Mouse (Mus musculus) forebrain, postnatal 0 days (tissue): ENCODE measurements around the gene Gm21818. TPM values are rescaled to one million over a fixed set of nuclear protein-coding genes. Genes with fewer than 3 reads are reported as not detected.

Experiments used
- polyA plus RNA-seq: library from polyadenylated mRNA; unstranded; fragments of >200 nt; fragmentation: Nextera tagmentation; extraction: Ambion mirVana; gene quantifications from 2 replicates; pipeline ENCODE4 v1.2.1, GENCODE M21; 2015
- total RNA-seq: library from RNA; depleted of rRNA; stranded (reverse); fragments of >200 nt; gene quantifications from 2 replicates; pipeline ENCODE4 v1.2.3, GENCODE M21; 2014; rRNA removed

Gm21818 gene
- total and polyA plus RNA-seq, 2 experiments from 2014 or later: not detected

Other genes starting within 250 kb of the Gm21818 start
- gene Gm21761, start 243.2 kb upstream of the Gm21818 start, total RNA-seq: not detected in 2 replicates
- gene Gm21761, start 243.2 kb upstream of the Gm21818 start, polyA plus RNA-seq: not detected in 2 replicates
- not detected in 2 replicates for gene B020031M17Rik, start 221.6 kb upstream of the Gm21818 start, total RNA-seq
- not detected in 2 replicates for gene B020031M17Rik, start 221.6 kb upstream of the Gm21818 start, polyA plus RNA-seq
- not detected in 2 replicates for gene Gm36079, start 145.4 kb upstream of the Gm21818 start, total RNA-seq
- gene Gm36079, start 145.4 kb upstream of the Gm21818 start, polyA plus RNA-seq: not detected in 2 replicates
- gene Gm21188, start 120.2 kb upstream of the Gm21818 start, total RNA-seq: 0.15 TPM in 1 of 2 replicates, not detected in the other
- not detected in 2 replicates for gene Gm21188, start 120.2 kb upstream of the Gm21818 start, polyA plus RNA-seq
- gene Gm20767, start 32.2 kb upstream of the Gm21818 start, total RNA-seq: not detected in 2 replicates
- gene Gm20767, start 32.2 kb upstream of the Gm21818 start, polyA plus RNA-seq: not detected in 2 replicates
- not detected in 2 replicates for gene Gm21762, start 43.5 kb downstream of the Gm21818 start, total RNA-seq
- not detected in 2 replicates for gene Gm21762, start 43.5 kb downstream of the Gm21818 start, polyA plus RNA-seq
- gene Gm21731, start 66.7 kb downstream of the Gm21818 start, total RNA-seq: not detected in 2 replicates
- gene Gm21731, start 66.7 kb downstream of the Gm21818 start, polyA plus RNA-seq: not detected in 2 replicates
- gene AF067061, start 90.7 kb downstream of the Gm21818 start, total RNA-seq: not detected in 2 replicates
- gene AF067061, start 90.7 kb downstream of the Gm21818 start, polyA plus RNA-seq: not detected in 2 replicates
- not detected in 2 replicates for gene BC147527, start 128.0 kb downstream of the Gm21818 start, total RNA-seq
- 0.09 and 0.23 TPM in 2 replicates for gene BC147527, start 128.0 kb downstream of the Gm21818 start, polyA plus RNA-seq
- gene Tcstv3, start 144.4 kb downstream of the Gm21818 start, total RNA-seq: not detected in 2 replicates
- not detected in 2 replicates for gene Tcstv3, start 144.4 kb downstream of the Gm21818 start, polyA plus RNA-seq